Mouse (Mus musculus) heart, embryonic 15.5 days (tissue): ENCODE data around the gene Dbp. TPM values are rescaled to one million over a fixed set of nuclear protein-coding genes. Genes with fewer than 3 reads are reported as not detected.
A peak's percentile ranks its signal among the peaks of the same experiment; 100 is the strongest.

Source experiments
- ATAC-seq: fragments of 200-750 bp; cut with Nextera tagmentation; replicated peaks from 2 replicates; pipeline ENCODE4 v1.8.0; 2017; ENCODE audit warnings: low read depth, moderate TSS enrichment; ENCODE audit not compliant: insufficient number of reproducible peaks, insufficient read depth, low FRiP score
- H3K27ac ChIP-seq: fragments of 300-500 bp; sonication (generic); 2 replicates; pipeline ENCODE4 v1.5.1; 2015; ENCODE audit warnings: mild to moderate bottlenecking, inconsistent platforms
- H3K27me3 ChIP-seq: fragments of 300-500 bp; sonication (generic); 2 replicates; pipeline ENCODE4 v1.6.1; 2015; ENCODE audit warnings: inconsistent platforms
- H3K36me3 ChIP-seq: fragments of 300-500 bp; sonication (generic); 2 replicates; pipeline ENCODE4 v1.6.1; 2015; ENCODE audit warnings: mild to moderate bottlenecking, inconsistent platforms
- H3K4me1 ChIP-seq: fragments of 300-500 bp; sonication (generic); replicated peaks from 2 replicates; pipeline ENCODE4 v1.6.1; 2015; ENCODE audit warnings: inconsistent platforms
- H3K4me2 ChIP-seq: fragments of 300-500 bp; sonication (generic); 2 replicates; pipeline ENCODE4 v1.6.1; 2015; ENCODE audit warnings: inconsistent platforms, mild to moderate bottlenecking, moderate library complexity
- H3K4me3 ChIP-seq: fragments of 300-500 bp; sonication (generic); 2 replicates; pipeline ENCODE4 v1.5.1; 2015; ENCODE audit warnings: mild to moderate bottlenecking, inconsistent platforms
- H3K9ac ChIP-seq: fragments of 300-500 bp; sonication (generic); 2 replicates; pipeline ENCODE4 v1.6.1; 2015; ENCODE audit warnings: mild to moderate bottlenecking, inconsistent platforms
- H3K9me3 ChIP-seq: fragments of 300-500 bp; sonication (generic); replicated peaks from 2 replicates; pipeline ENCODE4 v1.6.1; 2016; ENCODE audit warnings: inconsistent platforms
- WGBS: fragments of 180-500 bp; shearing (Covaris S2); methylation state at CpG from one replicate; pipeline ENCODE4 v1.1.7; 2015; ENCODE audit warnings: mixed read lengths; 5-methylcytosine and 5-hydroxymethylcytosine counted together
- polyA plus RNA-seq: library from polyadenylated mRNA; unstranded; fragments of >200 nt; fragmentation: Nextera tagmentation; extraction: Ambion mirVana; gene quantifications from 2 replicates; pipeline ENCODE4 v1.2.1, GENCODE M21; 2015

Gene Dbp
- polyA plus RNA-seq, 1 experiment from 2014 or later = 3.0 TPM

DNA sequence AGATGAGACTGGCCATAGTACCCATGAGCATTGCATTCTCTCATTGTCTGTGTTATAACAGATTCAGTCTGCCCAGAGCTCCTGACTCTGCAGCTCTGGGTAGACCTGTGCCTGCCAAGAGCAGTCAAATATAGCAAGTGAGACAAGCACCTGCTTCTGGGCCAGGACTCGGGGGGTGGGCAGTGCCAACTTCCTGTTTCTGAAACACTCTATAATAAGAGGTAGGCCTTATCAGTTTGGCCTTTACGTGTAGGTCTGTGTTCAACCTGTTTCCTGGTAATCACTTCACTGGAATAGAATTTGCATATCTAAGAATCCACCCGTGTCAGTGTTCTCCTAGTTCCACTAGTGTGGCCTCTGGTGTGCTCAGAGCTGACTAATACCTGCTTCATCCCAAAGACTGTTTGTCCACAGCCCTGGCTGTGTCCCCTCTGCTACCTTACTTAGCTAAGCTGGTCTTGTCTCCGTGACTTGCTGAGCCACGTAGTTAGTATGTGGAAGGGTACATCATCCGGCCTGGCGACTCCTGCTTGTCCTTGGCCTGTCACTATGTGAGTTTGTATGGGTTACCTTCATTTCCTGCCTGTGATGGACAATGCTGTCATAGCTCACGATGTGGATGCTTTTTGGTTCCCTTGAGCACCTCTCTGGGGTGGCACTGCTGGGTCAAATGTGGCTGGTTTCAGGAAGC lies 23.7 kb upstream of the Dbp start:
- ATAC-seq = peak; percentile 48
- peak overlapping the region; percentile 80 for H3K27ac ChIP-seq
- H3K9ac ChIP-seq = no peak overlapping the region
- H3K9me3 ChIP-seq = no peaks in the 10 kb centered on the region
- H3K36me3 ChIP-seq = no peaks in the 10 kb centered on the region
- H3K4me3 ChIP-seq = no peak overlapping the region
- peaks cover 38% of the 10 kb centered on the region for H3K4me1 ChIP-seq
- no peak overlapping the region for H3K4me2 ChIP-seq
- H3K27me3 ChIP-seq = peaks cover 6% of the 10 kb centered on the region; the same call in 1 of the 2 replicates
- WGBS = 63% methylated on average over 8 of the region's 8 CpGs

- peak overlapping the region; percentile 15; the same call in 1 of the 2 replicates for H3K4me3 ChIP-seq
- no peaks in the 10 kb centered on the region for H3K36me3 ChIP-seq
- no peaks in the 10 kb centered on the region for H3K9me3 ChIP-seq
- WGBS = 30% methylated on average over 14 of the region's 14 CpGs
- peaks cover 38% of the 10 kb centered on the region for H3K4me1 ChIP-seq
- peaks cover 6% of the 10 kb centered on the region; the same call in 1 of the 2 replicates for H3K27me3 ChIP-seq
- H3K9ac ChIP-seq = peak overlapping the region; percentile 46; the same call in 1 of the 2 replicates
- peak overlapping the region; percentile 52 for H3K4me2 ChIP-seq
- peak; percentile 38; the same call in 1 of the 2 replicates for ATAC-seq
- H3K27ac ChIP-seq = peak overlapping the region; percentile 80
Measured at GRCm38 (mm10) chr7:45682144-45683126, 22.5 kb upstream of the Dbp start.

- Histone ChIP-seq H3K27ac (no peak within 1 kb of the TSS), H3K27me3 (peaks cover 6% of the 10 kb centered on the region), H3K4me1 (peaks cover 38% of the 10 kb centered on the region), H3K4me2 (no peak within 1 kb of the TSS), H3K36me3 (no peaks in the 10 kb centered on the region), H3K9ac (no peak within 1 kb of the TSS), H3K4me3 (no peak within 1 kb of the TSS), H3K9me3 (no peaks in the 10 kb centered on the region)
- ATAC-seq = no peak
- WGBS = 79% methylated on average over 7 of the region's 7 CpGs
Measured at GRCm38 (mm10) chr7:45683396-45684050, 21.4 kb upstream of the Dbp start, which contains the start of gene Ntn5. Gene Ntn5 (plus strand): TSS chr7:45684022.

DNA sequence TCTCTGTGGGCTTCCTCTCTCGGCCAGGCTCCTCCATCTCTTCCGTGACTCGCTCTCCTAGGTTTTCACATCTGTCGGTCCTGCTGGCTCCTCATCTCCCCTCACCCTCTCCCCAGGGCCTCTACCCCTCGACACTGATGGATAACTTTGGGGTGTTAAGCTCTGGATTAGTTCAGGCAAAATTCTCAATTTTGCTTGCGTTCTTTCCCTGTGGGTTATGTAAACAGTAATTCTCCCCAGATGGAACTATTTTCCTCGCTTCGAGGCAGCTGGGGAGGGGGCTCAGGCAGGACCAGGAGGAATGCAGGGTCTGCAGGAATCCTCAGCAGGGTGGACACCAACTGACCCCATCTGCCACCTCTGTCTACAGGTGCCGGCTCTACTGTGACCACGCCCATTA lies 19.1 kb upstream of the Dbp start:
- ATAC-seq = no peak
- Histone ChIP-seq H3K27ac (no peak overlapping the region), H3K9me3 (no peaks in the 10 kb centered on the region), H3K27me3 (peaks cover 6% of the 10 kb centered on the region), H3K4me3 (no peak overlapping the region), H3K9ac (no peak overlapping the region), H3K4me2 (no peak overlapping the region), H3K36me3 (no peaks in the 10 kb centered on the region), H3K4me1 (peaks cover 39% of the 10 kb centered on the region)
- WGBS = 50% methylated on average over 10 of the region's 10 CpGs

DNA sequence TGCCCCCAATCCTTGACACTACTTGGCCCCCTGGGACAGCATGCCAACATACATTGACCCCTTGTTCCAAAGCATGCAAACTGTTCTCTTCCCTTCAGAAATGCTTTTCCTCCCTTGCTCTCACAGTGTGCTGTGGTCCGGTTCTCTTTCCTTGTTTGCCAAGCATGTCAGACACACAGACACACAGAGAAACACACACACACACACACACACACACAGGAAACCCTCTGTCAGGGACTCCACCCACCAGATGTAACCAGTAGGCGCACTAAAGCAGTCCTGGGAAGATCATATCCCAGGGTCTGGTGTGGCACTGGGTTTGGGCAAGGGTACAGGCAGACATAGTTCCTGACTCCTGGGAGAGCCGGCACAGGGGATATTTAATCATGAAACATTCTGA lies 18.0 kb upstream of the Dbp start:
- Histone ChIP-seq H3K36me3 (no peaks in the 10 kb centered on the region), H3K27me3 (peaks cover 6% of the 10 kb centered on the region), H3K4me2 (no peak overlapping the region), H3K4me3 (no peak overlapping the region), H3K9me3 (no peaks in the 10 kb centered on the region), H3K9ac (no peak overlapping the region), H3K4me1 (peaks cover 29% of the 10 kb centered on the region), H3K27ac (no peak overlapping the region)
- no peak for ATAC-seq
- 74% methylated on average over 3 of the region's 3 CpGs for WGBS

GRCm38 (mm10) chr7:45689099-45689498 lies 15.8 kb upstream of the Dbp start:
- no peak for ATAC-seq
- WGBS = 60% methylated on average over 6 of the region's 6 CpGs
- Histone ChIP-seq H3K27me3 (peaks cover 6% of the 10 kb centered on the region; the same call in 1 of the 2 replicates), H3K4me1 (peaks cover 17% of the 10 kb centered on the region), H3K4me2 (no peak overlapping the region), H3K9ac (no peak overlapping the region; the same call in 1 of the 2 replicates), H3K4me3 (no peak overlapping the region), H3K27ac (no peak overlapping the region), H3K9me3 (no peaks in the 10 kb centered on the region), H3K36me3 (no peaks in the 10 kb centered on the region)

DNA sequence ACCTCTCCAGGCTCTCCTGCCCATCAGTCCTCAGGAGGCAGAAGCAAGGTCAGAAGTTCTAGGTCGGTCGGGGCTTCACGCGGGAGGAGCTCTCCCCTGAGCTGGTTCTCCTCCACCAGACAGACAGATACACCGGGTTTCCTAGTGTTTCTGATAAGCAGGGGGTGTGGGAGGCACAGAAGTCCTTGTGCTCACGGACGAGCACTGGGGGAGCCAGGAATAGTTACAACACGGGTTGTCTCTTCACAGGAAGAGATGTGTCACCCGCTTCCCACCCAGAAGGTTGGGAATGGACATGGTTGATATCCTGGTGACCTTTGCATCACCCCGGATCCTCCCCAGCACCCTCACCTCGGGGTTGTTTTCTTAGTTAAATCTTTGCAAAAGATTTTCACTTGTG lies 15.1 kb upstream of the Dbp start:
- H3K27ac ChIP-seq = peak overlapping the region; percentile 64
- H3K9me3 ChIP-seq = no peaks in the 10 kb centered on the region
- H3K4me3 ChIP-seq = no peak overlapping the region
- no peak overlapping the region for H3K9ac ChIP-seq
- WGBS = 20% methylated on average over 11 of the region's 11 CpGs
- no peaks in the 10 kb centered on the region for H3K36me3 ChIP-seq
- H3K27me3 ChIP-seq = peaks cover 4% of the 10 kb centered on the region; the same call in 1 of the 2 replicates
- H3K4me1 ChIP-seq = peaks cover 17% of the 10 kb centered on the region
- no peak for ATAC-seq
- H3K4me2 ChIP-seq = no peak overlapping the region

DNA sequence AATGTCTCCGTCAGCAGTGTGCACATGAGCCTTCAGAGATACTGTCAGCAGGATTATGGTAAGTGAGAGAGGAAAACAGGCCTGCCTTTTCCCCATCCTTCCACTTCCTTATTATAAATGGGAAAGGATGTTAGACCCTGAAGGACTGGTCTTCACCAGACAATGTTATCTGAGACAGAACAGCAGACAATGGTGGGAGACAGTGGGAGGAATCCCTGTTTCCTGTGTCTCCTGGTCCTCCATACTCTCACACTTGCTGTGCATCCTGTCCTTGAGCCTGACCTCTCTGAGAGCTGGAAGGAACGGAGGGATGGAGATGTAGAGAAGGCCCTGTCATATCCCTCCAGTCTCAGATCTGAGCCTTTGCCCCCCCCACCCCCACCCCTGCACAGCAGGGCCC lies 12.5 kb upstream of the Dbp start:
- no peaks in the 10 kb centered on the region; the same call in 1 of the 2 replicates for H3K27me3 ChIP-seq
- WGBS = 63% methylated on average over 2 of the region's 2 CpGs
- no peaks in the 10 kb centered on the region for H3K36me3 ChIP-seq
- peaks cover 17% of the 10 kb centered on the region for H3K4me1 ChIP-seq
- no peak overlapping the region for H3K4me3 ChIP-seq
- no peak overlapping the region for H3K9ac ChIP-seq
- no peak overlapping the region for H3K4me2 ChIP-seq
- H3K9me3 ChIP-seq = no peaks in the 10 kb centered on the region
- no peak for ATAC-seq
- H3K27ac ChIP-seq = no peak overlapping the region

DNA sequence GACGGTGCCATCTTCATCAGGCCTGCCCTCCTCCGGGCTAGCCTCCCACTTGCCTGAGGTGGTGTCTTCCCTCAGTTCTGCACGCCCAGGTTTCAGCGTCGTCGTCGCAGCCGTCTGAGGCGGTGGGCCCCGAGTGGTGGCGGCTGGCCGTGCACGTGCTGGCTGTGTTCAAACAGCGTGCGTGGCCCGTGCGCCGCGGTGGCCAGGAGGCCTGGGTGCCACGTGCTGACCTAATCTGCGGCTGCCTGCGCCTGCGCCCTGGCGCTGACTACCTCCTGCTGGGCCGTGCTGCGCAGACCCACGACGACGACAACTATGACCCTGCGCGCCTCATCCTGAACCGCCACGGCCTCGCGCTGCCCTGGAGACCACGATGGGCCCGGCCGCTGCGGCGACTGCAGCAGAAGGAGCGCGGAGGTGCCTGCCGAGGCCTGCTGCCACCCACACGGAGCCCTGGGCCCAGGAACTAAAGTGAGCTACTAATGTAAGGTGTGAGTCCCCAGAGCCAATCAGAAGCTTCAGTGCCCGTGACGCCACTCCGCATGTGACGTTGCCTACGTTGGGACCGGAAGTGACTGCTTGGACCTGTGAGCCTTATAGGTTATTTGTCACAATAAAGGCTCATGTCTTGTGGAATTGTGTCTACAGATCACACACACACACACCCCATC lies 10.8 kb upstream of the Dbp start, which contains the start of gene Sec1:
Gene Sec1 (minus strand): TSS at position 482 of the 671 bp plus-strand sequence.
- Histone ChIP-seq H3K4me2 (no peak within 1 kb of the TSS), H3K36me3 (no peaks in the 10 kb centered on the region), H3K4me1 (peaks cover 14% of the 10 kb centered on the region), H3K9me3 (no peaks in the 10 kb centered on the region), H3K27me3 (peaks cover 11% of the 10 kb centered on the region), H3K9ac (no peak within 1 kb of the TSS), H3K4me3 (no peak within 1 kb of the TSS), H3K27ac (no peak within 1 kb of the TSS)
- no peak for ATAC-seq
- 85% methylated on average over 50 of the region's 50 CpGs for WGBS

GRCm38 (mm10) chr7:45695098-45695497 lies 9.8 kb upstream of the Dbp start:
- no peak overlapping the region for H3K4me3 ChIP-seq
- no peak overlapping the region for H3K4me2 ChIP-seq
- peaks cover 12% of the 10 kb centered on the region for H3K4me1 ChIP-seq
- H3K27ac ChIP-seq = no peak overlapping the region
- ATAC-seq = no peak
- no peak overlapping the region for H3K9ac ChIP-seq
- H3K36me3 ChIP-seq = no peaks in the 10 kb centered on the region
- H3K9me3 ChIP-seq = no peaks in the 10 kb centered on the region
- peaks cover 22% of the 10 kb centered on the region for H3K27me3 ChIP-seq
- 36% methylated on average over 6 of the region's 6 CpGs for WGBS
